Mouse (Mus musculus) frontal cortex, postnatal 10 days (tissue): Measurements from ENCODE around the gene Usp17le.
"Not testable (repeated sequence)": the region's sequence is repeated elsewhere in the genome, so short reads cannot be mapped to it uniquely, and the experiment has no call there.

ENCODE experiments used
- DNase-seq, 2 experiments: peaks; one replicate each; pipeline ENCODE4 v3.0.0; 2022; ENCODE audit warnings: low spot score in 2 of 2, mixed read lengths in 1 of 2

Gene Usp17le

DNA sequence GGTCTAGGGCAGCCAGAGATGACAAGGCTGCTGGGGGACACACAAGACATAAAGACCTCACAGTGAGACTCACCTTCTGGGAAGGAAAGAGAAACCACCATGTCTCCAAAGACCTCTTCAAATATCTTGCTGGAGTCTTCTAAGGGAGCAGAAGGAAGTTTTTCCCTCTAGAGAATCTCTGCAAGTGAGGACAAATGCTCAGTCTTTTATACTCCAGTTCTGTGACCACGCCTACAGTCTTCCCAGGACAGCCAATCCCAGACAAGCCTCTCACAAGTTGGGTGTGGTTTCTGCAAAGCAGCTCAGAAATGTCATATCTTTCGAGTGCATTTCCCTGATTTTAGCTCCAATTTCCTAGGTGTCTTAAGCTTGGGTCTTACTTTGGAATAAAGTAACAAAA, at the start of gene Usp17le:
Usp17le (minus strand) TSS at position 101 of the 400 bp plus-strand sequence.
- DNase-seq: not testable (repeated sequence)

DNA sequence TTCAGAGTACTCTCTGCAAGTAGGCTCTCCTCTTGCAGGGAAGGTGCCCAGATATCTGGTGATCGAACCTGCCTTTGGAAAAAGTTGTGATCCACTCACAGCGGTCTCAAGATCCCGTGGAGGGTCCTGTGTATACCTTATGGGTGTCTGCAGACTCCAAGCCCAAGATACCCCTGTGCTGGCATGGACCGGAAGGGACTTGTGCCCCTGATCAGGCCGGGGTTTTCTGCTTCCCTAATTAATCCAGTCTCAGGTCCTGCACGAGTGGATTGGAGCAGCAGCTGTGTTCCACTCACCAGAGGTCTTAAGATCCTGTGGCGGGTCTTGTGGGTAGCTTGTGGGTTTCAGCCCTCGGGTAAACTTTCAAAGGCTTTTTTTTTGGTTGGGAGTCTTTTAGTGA, 33.1 kb upstream of the Usp17le start:
- DNase-seq: not testable (repeated sequence)

DNA sequence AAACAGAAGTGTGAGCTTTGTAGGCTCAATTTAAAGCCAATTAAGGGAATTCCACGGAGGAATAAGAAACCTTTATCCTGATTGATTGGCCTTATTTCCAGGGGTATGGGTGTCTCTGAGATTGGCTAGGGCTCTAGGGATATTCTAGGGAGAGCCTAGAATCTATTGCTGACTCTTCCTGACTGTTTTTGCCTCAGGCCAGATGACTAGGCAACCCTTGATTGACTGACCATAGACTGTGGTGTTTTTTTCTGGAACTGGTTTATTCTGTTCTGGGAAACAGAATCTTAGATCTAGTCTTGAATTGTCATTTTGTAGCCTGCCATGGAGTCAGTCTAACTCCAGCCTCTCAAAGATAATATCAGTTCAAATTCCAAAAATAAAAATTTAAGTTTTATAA, 13.5 kb upstream of the Usp17le start:
- DNase-seq: no peak
